Mouse (Mus musculus) cortical plate, adult 2 months (tissue): ENCODE data around the gene Zfp69. TPM values are rescaled to one million over a fixed set of nuclear protein-coding genes. Genes with fewer than 3 reads are reported as not detected.

Experiments
- H3K27ac ChIP-seq: fragments of 200-500 bp; 2 replicates; pipeline ENCODE4 v1.5.1; 2012; ENCODE audit warnings: low read length, control low read depth, inconsistent platforms; ENCODE audit not compliant: insufficient read depth
- H3K4me1 ChIP-seq: fragments of 200-500 bp; 2 replicates; pipeline ENCODE4 v1.6.1; 2011; ENCODE audit warnings: low read length; ENCODE audit not compliant: control insufficient read depth, insufficient read depth
- H3K4me3 ChIP-seq: fragments of 200-500 bp; 2 replicates; pipeline ENCODE4 v1.5.1; 2011; ENCODE audit warnings: mild to moderate bottlenecking, low read length, control low read depth; ENCODE audit not compliant: insufficient read depth
- CTCF ChIP-seq: fragments of 200-500 bp; IDR thresholded peaks from 2 replicates; pipeline ENCODE4 v1.5.1; 2011; ENCODE audit warnings: mild to moderate bottlenecking, control low read depth, low read length; ENCODE audit not compliant: insufficient read depth; ENCODE audit errors: extremely low read depth
- POLR2A ChIP-seq: fragments of 200-500 bp; IDR thresholded peaks from 2 replicates; pipeline ENCODE4 v1.6.1; 2011; ENCODE audit warnings: mild to moderate bottlenecking, low read length, control low read depth; ENCODE audit not compliant: insufficient read depth; ENCODE audit errors: extremely low read depth
- polyA plus RNA-seq: library from polyadenylated mRNA; depleted of rRNA; stranded (reverse); fragments of >200 nt; gene quantifications from 2 replicates; pipeline ENCODE4 v1.2.3, GENCODE M21; 2012; rRNA removed

The Zfp69 gene
- 1.5 and 2.2 TPM in 2 replicates for polyA plus RNA-seq

GRCm38 (mm10) chr4:120951428-120951973 is at the start of gene Zfp69:
Gene Zfp69, minus strand, starts transcription at chr4:120951699.
- Histone ChIP-seq H3K4me3 (peak within 1 kb of the TSS; percentile 41), H3K27ac (peak within 1 kb of the TSS; percentile 70; the same call in 1 of the 2 replicates), H3K4me1 (no peaks in the 10 kb centered on the region; the same call in 1 of the 2 replicates)
- TF ChIP-seq POLR2A (peak; percentile 48; the same call in 1 of the 2 replicates), CTCF (no peak)

DNA sequence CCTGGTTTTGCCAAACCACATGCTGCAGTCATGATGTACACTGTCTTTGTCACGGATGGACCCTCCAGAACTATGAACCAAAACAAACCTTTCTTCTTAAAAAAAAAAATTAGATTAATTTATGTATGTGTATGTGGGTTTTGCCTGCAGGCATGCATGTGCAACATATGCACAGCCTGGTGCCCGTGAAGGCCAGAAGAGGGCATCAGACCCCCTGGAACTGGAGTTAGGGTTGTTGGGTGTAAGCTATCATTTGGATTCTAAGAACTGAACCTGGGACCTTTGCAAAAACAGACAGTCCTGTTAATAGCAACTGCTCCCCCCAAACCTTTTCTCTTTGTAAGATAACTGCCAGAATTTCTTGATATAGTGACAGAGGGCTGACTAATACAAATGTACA is 49.5 kb upstream of the Zfp69 start:
- Histone ChIP-seq H3K27ac (no peak overlapping the region), H3K4me1 (peaks cover 21% of the 10 kb centered on the region), H3K4me3 (no peak overlapping the region)
- no peak for TF ChIP-seq CTCF
- TF ChIP-seq POLR2A: no peak

DNA sequence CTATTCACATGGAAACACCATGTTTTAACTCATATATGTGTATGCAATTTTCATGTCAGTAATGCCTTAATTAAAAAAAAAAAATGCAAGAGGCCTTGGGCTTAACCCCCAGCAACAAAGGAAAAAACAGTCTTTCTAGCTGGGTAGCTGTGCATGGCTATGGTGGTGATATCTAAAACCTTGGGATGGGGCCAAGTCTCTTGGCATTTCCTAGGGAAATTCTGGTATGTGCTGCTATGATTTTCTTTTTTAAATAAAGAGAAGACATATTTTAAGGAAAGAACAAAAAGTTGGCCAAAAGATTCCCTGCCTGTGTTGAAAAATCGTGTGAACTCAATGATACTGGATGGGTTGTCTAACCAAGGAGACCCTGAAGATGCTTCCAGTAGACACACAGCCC is 44.4 kb upstream of the Zfp69 start:
- H3K27ac ChIP-seq: 0 out of 2 replicates have a peak overlapping the region, but pooled peaks have one; percentile 1
- TF ChIP-seq POLR2A (no peak), CTCF (no peak)
- no peak overlapping the region for H3K4me3 ChIP-seq
- H3K4me1 ChIP-seq: peaks cover 2% of the 10 kb centered on the region; the same call in 1 of the 2 replicates

DNA sequence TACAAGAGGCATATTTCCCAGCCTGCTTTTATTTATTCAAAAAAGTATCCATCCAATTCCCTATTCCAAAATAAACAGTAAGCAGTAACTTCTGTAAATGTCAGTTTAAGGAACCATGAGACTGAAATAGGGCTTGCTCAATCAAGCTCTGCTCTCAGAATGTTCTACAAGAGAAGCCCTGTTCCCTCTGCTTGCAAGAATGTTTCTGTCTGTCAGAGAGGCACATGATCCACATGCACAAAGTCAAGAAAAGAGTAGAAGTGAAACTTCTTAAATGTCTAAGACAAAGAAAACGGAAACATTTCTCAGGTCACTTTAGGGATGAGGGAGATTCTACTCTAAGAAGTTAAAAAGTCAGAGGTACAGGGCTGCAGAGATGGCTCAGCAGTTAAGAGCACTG is 41.5 kb upstream of the Zfp69 start:
- no peak for TF ChIP-seq CTCF
- no peak for TF ChIP-seq POLR2A
- Histone ChIP-seq H3K4me1 (peaks cover 4% of the 10 kb centered on the region; the same call in 1 of the 2 replicates), H3K27ac (no peak overlapping the region), H3K4me3 (no peak overlapping the region)

GRCm38 (mm10) chr4:120992284-120992683 is 40.8 kb upstream of the Zfp69 start:
- TF ChIP-seq POLR2A (no peak), CTCF (no peak)
- Histone ChIP-seq H3K4me3 (no peak overlapping the region), H3K4me1 (peaks cover 6% of the 10 kb centered on the region; the same call in 1 of the 2 replicates), H3K27ac (no peak overlapping the region)

GRCm38 (mm10) chr4:120987319-120987718 is 35.8 kb upstream of the Zfp69 start:
- TF ChIP-seq CTCF (no peak), POLR2A (no peak)
- H3K4me1 ChIP-seq: peaks cover 4% of the 10 kb centered on the region; the same call in 1 of the 2 replicates
- H3K27ac ChIP-seq: no peak overlapping the region

GRCm38 (mm10) chr4:120986446-120986845 is 34.9 kb upstream of the Zfp69 start:
- Histone ChIP-seq H3K27ac (no peak overlapping the region), H3K4me3 (no peak overlapping the region), H3K4me1 (peaks cover 4% of the 10 kb centered on the region; the same call in 1 of the 2 replicates)
- no peak for TF ChIP-seq POLR2A
- peak; percentile 79 for TF ChIP-seq CTCF

More at GRCm38 (mm10) chr4:120987319-120987718, 35.8 kb upstream of the Zfp69 start:
- no peak overlapping the region for H3K4me3 ChIP-seq

GRCm38 (mm10) chr4:120978221-120978620 is 26.7 kb upstream of the Zfp69 start:
- no peak overlapping the region for H3K27ac ChIP-seq
- TF ChIP-seq POLR2A: no peak
- TF ChIP-seq CTCF: no peak
- no peak overlapping the region for H3K4me3 ChIP-seq
- peaks cover 3% of the 10 kb centered on the region; the same call in 1 of the 2 replicates for H3K4me1 ChIP-seq

GRCm38 (mm10) chr4:120975428-120975734 is 23.9 kb upstream of the Zfp69 start:
- Histone ChIP-seq H3K4me1 (peaks cover 3% of the 10 kb centered on the region; the same call in 1 of the 2 replicates), H3K27ac (no peak overlapping the region), H3K4me3 (no peak overlapping the region)
- TF ChIP-seq POLR2A (no peak), CTCF (no peak)

DNA sequence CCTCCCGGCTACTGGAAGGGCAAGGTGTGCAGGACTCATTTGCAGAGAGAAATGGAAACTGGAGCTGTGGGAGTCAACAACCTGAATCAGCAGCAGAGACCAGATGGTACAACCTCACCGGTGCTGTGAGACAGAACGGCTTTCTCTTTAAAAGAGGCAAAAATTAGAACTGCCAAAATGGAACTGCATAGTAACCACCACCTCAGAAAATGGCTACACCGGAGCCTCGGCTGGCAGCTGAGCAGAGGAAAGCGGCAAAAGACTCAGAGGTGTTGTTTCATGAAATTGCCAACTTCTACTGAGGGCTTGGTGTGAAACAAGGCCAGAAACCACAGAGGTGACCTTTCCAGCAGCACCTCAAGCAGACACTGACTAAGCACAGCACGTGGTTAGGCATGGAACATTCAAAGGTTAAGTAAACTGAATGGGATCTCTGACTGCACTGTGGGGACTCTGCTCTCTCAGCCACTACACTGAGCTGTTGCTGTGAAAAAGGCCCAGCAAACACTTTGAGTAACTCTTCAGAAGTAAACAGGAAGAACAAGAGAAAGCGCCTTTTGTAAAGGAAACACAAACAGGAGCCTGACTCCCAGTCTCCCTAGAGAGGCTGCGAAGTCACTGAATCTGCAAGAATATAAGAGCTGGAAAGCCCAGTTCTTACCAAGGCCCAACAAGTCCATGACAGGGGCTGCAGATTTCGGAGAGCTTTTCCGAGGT is 23.4 kb upstream of the Zfp69 start:
- no peak overlapping the region for H3K4me3 ChIP-seq
- no peak for TF ChIP-seq POLR2A
- TF ChIP-seq CTCF: no peak
- no peak overlapping the region for H3K27ac ChIP-seq
- peaks cover 3% of the 10 kb centered on the region; the same call in 1 of the 2 replicates for H3K4me1 ChIP-seq
